Mouse (Mus musculus) ZHBTc4 (cell line): ENCODE measurements at regions not wholly inside any gene's neighbourhood (a gene's known extent, or its start where the extent isn't known, plus 50 kb on each side); places are given as distances from the start of the nearest gene placed in this dataset.
A peak's percentile ranks its signal among the peaks of the same experiment; 100 is the strongest.

ENCODE experiments used
- DNase-seq: peaks from one replicate; pipeline ENCODE4 v3.0.0-alpha.2; 2011; ENCODE audit warnings: low read depth, low spot score

- no peak for DNase-seq
These were observed 124.8 kb upstream of the Eef2kmt start for GRCm38 (mm10) chr16:5380626-5381025.

- DNase-seq: no peak
These were observed 121.2 kb upstream of the Eef2kmt start for GRCm38 (mm10) chr16:5377001-5377400.

GRCm38 (mm10) chr16:5374818-5375605, 119.2 kb upstream of the Eef2kmt start:
- DNase-seq: no peak

- DNase-seq: no peak
These were observed 115.6 kb upstream of the Eef2kmt start for GRCm38 (mm10) chr16:5371175-5371893.

GRCm38 (mm10) chr16:5370496-5370895, 114.7 kb upstream of the Eef2kmt start:
- DNase-seq: peak; percentile 32

GRCm38 (mm10) chr16:5368897-5369558, 113.2 kb upstream of the Eef2kmt start:
- peak; percentile 28 for DNase-seq

- no peak for DNase-seq
These were observed 112.6 kb upstream of the Eef2kmt start for GRCm38 (mm10) chr16:5368357-5368756.

GRCm38 (mm10) chr16:5367581-5368119, 111.9 kb upstream of the Eef2kmt start:
- peak; percentile 34 for DNase-seq

GRCm38 (mm10) chr16:5366021-5366420, 110.2 kb upstream of the Eef2kmt start:
- peak; percentile 86 for DNase-seq

GRCm38 (mm10) chr16:5363007-5363570, 107.3 kb upstream of the Eef2kmt start:
- no peak for DNase-seq

- no peak for DNase-seq
These were observed 103.4 kb upstream of the Eef2kmt start for GRCm38 (mm10) chr16:5359193-5359592.

- DNase-seq: no peak
These were observed 98.1 kb upstream of the Eef2kmt start for GRCm38 (mm10) chr16:5353881-5354280.

GRCm38 (mm10) chr16:5351890-5352571, 96.2 kb upstream of the Eef2kmt start:
- DNase-seq: peak; percentile 96

- DNase-seq: no peak
These were observed 91.4 kb upstream of the Eef2kmt start for GRCm38 (mm10) chr16:5347151-5347550.

- DNase-seq: no peak
These were observed 86.5 kb upstream of the Eef2kmt start for GRCm38 (mm10) chr16:5342326-5342725.

GRCm38 (mm10) chr16:5316271-5316670, 60.5 kb upstream of the Eef2kmt start:
- DNase-seq: no peak

- DNase-seq: no peak
These were observed 57.5 kb upstream of the Eef2kmt start for GRCm38 (mm10) chr16:5313261-5313660.

GRCm38 (mm10) chr16:5311456-5311855, 55.7 kb upstream of the Eef2kmt start:
- DNase-seq: no peak

- no peak for DNase-seq
These were observed 55.0 kb upstream of the Eef2kmt start for GRCm38 (mm10) chr16:5310736-5311135.

- DNase-seq: no peak
These were observed 52.0 kb upstream of the Eef2kmt start for GRCm38 (mm10) chr16:5307761-5308160.

- no peak for DNase-seq
These were observed 51.4 kb upstream of the Eef2kmt start for GRCm38 (mm10) chr16:5307249-5307605.
